Mouse (Mus musculus) MEL (cell line): Measurements from ENCODE around the gene Olfr1031. TPM values are rescaled to one million over a fixed set of nuclear protein-coding genes. Genes with fewer than 3 reads are reported as not detected.

Experiments used
- DNase-seq: peaks from one replicate; pipeline ENCODE4 v3.0.0; 2011; ENCODE audit warnings: low read depth, low spot score
- H3K27ac ChIP-seq: 2 replicates; pipeline ENCODE4 v1.5.1; 2012; ENCODE audit warnings: low read depth, mild to moderate bottlenecking, control low read depth, low read length, moderate library complexity; ENCODE audit not compliant: control insufficient read depth
- H3K27me3 ChIP-seq, 2 experiments: fragments of 150-350 bp in 1 of 2; sonication (generic) in 1 of 2; 2 replicates each; pipeline ENCODE4 v1.6.1; 2012; ENCODE audit warnings: low read length in 2 of 2, mild to moderate bottlenecking in 2 of 2, improper control_type of control experiment in 1 of 2, moderate library complexity in 1 of 2; ENCODE audit not compliant: insufficient read depth in 2 of 2, control insufficient read depth in 1 of 2
- H3K36me3 ChIP-seq, 2 experiments: 2 replicates each; pipeline ENCODE4 v1.6.1; 2012 to 2014; ENCODE audit warnings: low read length in 2 of 2, improper control_type of control experiment in 1 of 2, inconsistent platforms in 1 of 2, mild to moderate bottlenecking in 1 of 2; ENCODE audit not compliant: insufficient read depth in 2 of 2, control insufficient read depth in 1 of 2
- H3K4me1 ChIP-seq, 2 experiments: fragments of 150-350 bp in 1 of 2; sonication (generic) in 1 of 2; 2 replicates each; pipeline ENCODE4 v1.6.1; 2012; ENCODE audit warnings: low read length in 2 of 2, improper control_type of control experiment in 1 of 2, mild to moderate bottlenecking in 1 of 2; ENCODE audit not compliant: insufficient read depth in 2 of 2, control insufficient read depth in 1 of 2
- H3K4me3 ChIP-seq, 2 experiments: fragments of 150-350 bp in 1 of 2; sonication (generic) in 1 of 2; 2 replicates each; pipeline ENCODE4 v1.5.1; 2012; ENCODE audit warnings: low read depth in 2 of 2, low read length in 2 of 2, mild to moderate bottlenecking in 2 of 2, moderate library complexity in 2 of 2, control low read depth in 1 of 2, improper control_type of control experiment in 1 of 2; ENCODE audit not compliant: control insufficient read depth in 1 of 2, insufficient read depth in 1 of 2
- H3K79me2 ChIP-seq: 2 replicates; pipeline ENCODE4 v1.6.1; 2012; ENCODE audit warnings: mild to moderate bottlenecking, low read length, moderate library complexity; ENCODE audit not compliant: control insufficient read depth, poor library complexity, insufficient read depth
- H3K9ac ChIP-seq: 2 replicates; pipeline ENCODE4 v1.6.1; 2012; ENCODE audit warnings: low read depth, mild to moderate bottlenecking, control low read depth, low read length, moderate library complexity; ENCODE audit not compliant: control insufficient read depth, poor library complexity, severe bottlenecking
- H3K9me3 ChIP-seq: fragments of 150-350 bp; sonication (generic); replicated peaks from 2 replicates; pipeline ENCODE4 v1.6.1; 2012; ENCODE audit warnings: mild to moderate bottlenecking, low read length, improper control_type of control experiment, moderate library complexity; ENCODE audit not compliant: insufficient read depth
- BHLHE40 ChIP-seq: IDR thresholded peaks from 2 replicates; pipeline ENCODE4 v1.6.1; 2012; ENCODE audit warnings: low read depth, mild to moderate bottlenecking, inconsistent platforms, low read length, improper control_type of control experiment, borderline replicate concordance
- E2F4 ChIP-seq: IDR thresholded peaks from 2 replicates; pipeline ENCODE4 v1.6.1; 2011; ENCODE audit warnings: low read depth, low read length, improper control_type of control experiment, borderline replicate concordance
- ETS1 ChIP-seq: IDR thresholded peaks from 2 replicates; pipeline ENCODE4 v1.6.1; 2012; ENCODE audit warnings: low read depth, mild to moderate bottlenecking, inconsistent platforms, low read length, improper control_type of control experiment, moderate library complexity
- GABPA ChIP-seq: IDR thresholded peaks from 2 replicates; pipeline ENCODE4 v1.6.1; 2012; ENCODE audit warnings: low read depth, mild to moderate bottlenecking, inconsistent platforms, low read length, improper control_type of control experiment, moderate library complexity
- GATA1 ChIP-seq: IDR thresholded peaks from 2 replicates; pipeline ENCODE4 v1.6.1; 2011; ENCODE audit warnings: low read depth, low read length, improper control_type of control experiment
- HCFC1 ChIP-seq: IDR thresholded peaks from 2 replicates; pipeline ENCODE4 v1.6.1; 2012; ENCODE audit warnings: low read depth, mild to moderate bottlenecking, inconsistent platforms, low read length, improper control_type of control experiment, moderate library complexity
- JUND ChIP-seq: IDR thresholded peaks from 2 replicates; pipeline ENCODE4 v1.6.1; 2011; ENCODE audit warnings: low read depth, mild to moderate bottlenecking, improper control_type of control experiment, low read length
- KAT2A ChIP-seq: conservative IDR thresholded peaks from 2 replicates; pipeline ENCODE4 v1.6.1; 2012; ENCODE audit warnings: low read depth, low read length, improper control_type of control experiment, inconsistent platforms
- MAFK ChIP-seq: IDR thresholded peaks from 2 replicates; pipeline ENCODE4 v1.6.1; 2011; ENCODE audit warnings: low read depth, mild to moderate bottlenecking, low read length, improper control_type of control experiment, borderline replicate concordance
- MAZ ChIP-seq: IDR thresholded peaks from 2 replicates; pipeline ENCODE4 v1.6.1; 2012; ENCODE audit warnings: low read depth, mild to moderate bottlenecking, inconsistent platforms, low read length, improper control_type of control experiment
- MEF2A ChIP-seq: IDR thresholded peaks from 2 replicates; pipeline ENCODE4 v1.6.1; 2014; ENCODE audit warnings: low read depth, mild to moderate bottlenecking, inconsistent platforms, low read length, improper control_type of control experiment; ENCODE audit not compliant: poor library complexity, insufficient replicate concordance, severe bottlenecking; ENCODE audit errors: extremely low read depth
- NELFE ChIP-seq: IDR thresholded peaks from 2 replicates; pipeline ENCODE4 v1.6.1; 2011; ENCODE audit warnings: low read depth, low read length, improper control_type of control experiment
- POLR2A ChIP-seq, 2 experiments: IDR thresholded peaks; 2 replicates each; pipeline ENCODE4 v1.6.1; 2011 to 2012; ENCODE audit warnings: low read length in 2 of 2, mild to moderate bottlenecking in 2 of 2, control low read depth in 1 of 2, improper control_type of control experiment in 1 of 2, low read depth in 1 of 2, moderate library complexity in 1 of 2; ENCODE audit not compliant: control insufficient read depth in 1 of 2, insufficient read depth in 1 of 2, poor library complexity in 1 of 2
- RAD21 ChIP-seq: IDR thresholded peaks from 2 replicates; pipeline ENCODE4 v1.6.1; 2011; ENCODE audit warnings: mild to moderate bottlenecking, low read depth, low read length, improper control_type of control experiment
- RCOR1 ChIP-seq: IDR thresholded peaks from 2 replicates; pipeline ENCODE4 v1.6.1; 2012; ENCODE audit warnings: low read depth, mild to moderate bottlenecking, inconsistent platforms, low read length, improper control_type of control experiment
- SIN3A ChIP-seq: IDR thresholded peaks from 2 replicates; pipeline ENCODE4 v1.6.1; 2012; ENCODE audit warnings: low read length, improper control_type of control experiment, inconsistent platforms
- SMC3 ChIP-seq: IDR thresholded peaks from 2 replicates; pipeline ENCODE4 v1.6.1; 2011; ENCODE audit warnings: low read depth, low read length, improper control_type of control experiment
- TCF12 ChIP-seq: IDR thresholded peaks from 2 replicates; pipeline ENCODE4 v1.6.1; 2014; ENCODE audit warnings: low read depth, mild to moderate bottlenecking, inconsistent platforms, low read length, improper control_type of control experiment, moderate library complexity
- USF1 ChIP-seq: IDR thresholded peaks from 2 replicates; pipeline ENCODE4 v1.6.1; 2014; ENCODE audit warnings: low read depth, mild to moderate bottlenecking, inconsistent platforms, low read length, improper control_type of control experiment, moderate library complexity
- USF2 ChIP-seq, 2 experiments: IDR thresholded peaks; 2 replicates each; pipeline ENCODE4 v1.6.1; 2011 to 2012; ENCODE audit warnings: improper control_type of control experiment in 2 of 2, low read length in 2 of 2, borderline replicate concordance in 1 of 2, inconsistent platforms in 1 of 2, low read depth in 1 of 2, mild to moderate bottlenecking in 1 of 2; ENCODE audit not compliant: insufficient read depth in 1 of 2
- polyA plus RNA-seq, 2 experiments: library from polyadenylated mRNA; stranded (reverse) in 1 of 2; unstranded in 1 of 2; fragments of >175 nt in 1 of 2; fragments of >200 nt in 1 of 2; gene quantifications; 2 replicates each; pipeline versions ENCODE4 v1.2.1 to v1.2.4; 2012; ENCODE audit warnings: low replicate concordance in 2 of 2, low read depth in 1 of 2; ENCODE audit not compliant: insufficient read length in 2 of 2, insufficient read depth in 1 of 2, missing spikeins in 1 of 2
- total RNA-seq: library from RNA; depleted of rRNA; stranded (reverse); fragments of 300-350 nt; gene quantifications from 2 replicates; pipeline ENCODE4 v1.2.3, GENCODE M21; 2012

Olfr1031 gene
- total and polyA plus RNA-seq, 3 experiments = not detected

DNA sequence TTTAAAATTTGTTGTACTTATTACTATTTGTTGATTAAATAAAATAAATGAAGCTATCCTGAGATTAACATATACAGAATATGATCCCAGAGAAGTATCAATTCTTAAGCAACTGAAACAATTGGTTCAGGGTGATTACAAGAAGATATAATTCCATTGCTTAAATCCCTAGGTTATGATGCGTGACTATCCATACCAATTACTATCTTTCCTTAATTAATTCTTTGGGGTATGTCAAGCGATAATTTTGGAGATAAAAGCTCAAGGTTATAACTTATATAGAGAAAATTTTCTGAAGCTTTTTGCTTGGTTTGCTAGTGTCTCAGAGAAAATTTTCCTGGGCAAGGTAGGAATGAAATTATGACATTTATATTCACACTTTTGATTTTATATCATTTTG lies 16.5 kb upstream of the Olfr1031 start, which contains the start of gene Olfr1029:
Olfr1029 (plus strand) TSS at position 301 of the 400 bp plus-strand sequence.
- H3K4me1 ChIP-seq = no peaks in the 10 kb centered on the region
- no peak for DNase-seq
- H3K27me3 ChIP-seq = no peaks in the 10 kb centered on the region
- H3K4me3 ChIP-seq = no peak within 1 kb of the TSS
- TF ChIP-seq GABPA (no peak), SIN3A (no peak), USF1 (no peak), POLR2A (IDR thresholded peaks at IDR 0.05; ENCODE audit: control insufficient read depth in 1 of 2, insufficient read depth in 1 of 2, low read depth in 1 of 2, low read length in 2 of 2, poor library complexity in 1 of 2) (no peak), SMC3 (no peak), HCFC1 (no peak), TCF12 (no peak), MAZ (no peak), ETS1 (no peak), KAT2A (no peak), GATA1 (no peak), RCOR1 (no peak)
- TF ChIP-seq, all 39 proteins: peak for 0
- Histone ChIP-seq H3K36me3 (no peaks in the 10 kb centered on the region), H3K9me3 (no peaks in the 10 kb centered on the region), H3K79me2 (no peaks in the 10 kb centered on the region), H3K27ac (no peak within 1 kb of the TSS), H3K9ac (no peak within 1 kb of the TSS)

DNA sequence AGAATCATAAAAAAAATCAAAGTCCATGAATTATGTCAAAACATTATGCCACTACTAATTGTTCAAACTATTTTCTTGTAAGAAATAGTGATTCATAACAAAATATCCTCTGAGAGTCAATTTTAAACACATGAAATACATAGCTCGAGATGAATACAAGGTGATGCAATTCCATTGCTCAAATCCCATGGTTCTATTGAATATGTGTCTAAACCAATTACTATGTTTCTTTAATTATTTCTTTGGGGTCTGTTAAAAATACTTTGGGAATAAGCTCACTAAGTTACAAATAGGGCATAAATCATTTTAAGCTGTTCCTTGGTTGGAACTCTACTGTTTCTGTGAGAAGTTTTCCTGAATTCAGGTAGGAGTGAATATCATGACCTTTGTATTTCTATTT lies 11.1 kb upstream of the Olfr1031 start, which contains the start of gene Olfr1030:
Olfr1030 (plus strand) TSS at position 301 of the 400 bp plus-strand sequence.
- Histone ChIP-seq H3K27me3 (no peaks in the 10 kb centered on the region), H3K79me2 (no peaks in the 10 kb centered on the region), H3K36me3 (no peaks in the 10 kb centered on the region), H3K27ac (no peak within 1 kb of the TSS), H3K4me1 (no peaks in the 10 kb centered on the region), H3K4me3 (no peak within 1 kb of the TSS), H3K9ac (no peak within 1 kb of the TSS), H3K9me3 (no peaks in the 10 kb centered on the region)
- no peak for DNase-seq
- TF ChIP-seq NELFE (no peak), MAZ (no peak), MAFK (no peak), USF2 (IDR thresholded peaks at IDR 0.05; ENCODE audit: borderline replicate concordance in 1 of 2, insufficient read depth in 1 of 2, low read depth in 1 of 2, low read length in 2 of 2) (no peak), KAT2A (no peak), SMC3 (no peak), E2F4 (no peak), HCFC1 (no peak), JUND (no peak), BHLHE40 (no peak), GATA1 (no peak), MEF2A (no peak), SIN3A (no peak), USF1 (no peak), RAD21 (no peak), RCOR1 (no peak)
